Mouse (Mus musculus) stomach, embryonic 14.5 days (tissue): ENCODE measurements around the gene Rps12-ps3. TPM values are rescaled to one million over a fixed set of nuclear protein-coding genes. Genes with fewer than 3 reads are reported as not detected.

Experiments used
- ATAC-seq: fragments of 200-750 bp; cut with Nextera tagmentation; 2 replicates; pipeline ENCODE4 v1.8.0; 2017; ENCODE audit warnings: low read depth, moderate TSS enrichment; ENCODE audit not compliant: insufficient number of reproducible peaks, insufficient read depth, low FRiP score
- H3K27ac ChIP-seq: fragments of 300-500 bp; sonication (generic); 2 replicates; pipeline ENCODE4 v1.5.1; 2014; ENCODE audit warnings: mild to moderate bottlenecking, low read length, moderate library complexity, mixed read lengths
- H3K27me3 ChIP-seq: fragments of 300-500 bp; sonication (generic); 2 replicates; pipeline ENCODE4 v1.6.1; 2014; ENCODE audit warnings: low read length, control low read depth, mixed read lengths; ENCODE audit not compliant: control insufficient read depth, insufficient read depth
- H3K36me3 ChIP-seq: fragments of 300-500 bp; sonication (generic); 2 replicates; pipeline ENCODE4 v1.6.1; 2014; ENCODE audit warnings: mild to moderate bottlenecking, control low read depth, low read length, moderate library complexity, mixed read lengths; ENCODE audit not compliant: control insufficient read depth, insufficient read depth
- H3K4me1 ChIP-seq: fragments of 300-500 bp; sonication (generic); 2 replicates; pipeline ENCODE4 v1.6.1; 2014; ENCODE audit warnings: low read length, control low read depth, mixed read lengths; ENCODE audit not compliant: control insufficient read depth, insufficient read depth
- H3K4me2 ChIP-seq: fragments of 300-500 bp; sonication (generic); replicated peaks from 2 replicates; pipeline ENCODE4 v1.6.1; 2014; ENCODE audit warnings: low read depth, low read length, control low read depth
- H3K4me3 ChIP-seq: fragments of 300-500 bp; sonication (generic); 2 replicates; pipeline ENCODE4 v1.5.1; 2014; ENCODE audit warnings: low read depth, low read length, control low read depth
- H3K9ac ChIP-seq: fragments of 300-500 bp; sonication (generic); replicated peaks from 2 replicates; pipeline ENCODE4 v1.6.1; 2014; ENCODE audit warnings: low read depth, mild to moderate bottlenecking, control low read depth, low read length, moderate library complexity, mixed read lengths
- H3K9me3 ChIP-seq: fragments of 300-500 bp; sonication (generic); 2 replicates; pipeline ENCODE4 v1.6.1; 2016; ENCODE audit warnings: low read depth, low read length, control low read depth; ENCODE audit not compliant: control insufficient read depth
- WGBS: fragments of 180-500 bp; shearing (Covaris S2); extraction: QIAGEN DNeasy Blood & Tissue Kit; methylation state at CpG from one replicate; pipeline ENCODE4 v1.1.7; 2014; 5-methylcytosine and 5-hydroxymethylcytosine counted together
- polyA plus RNA-seq: library from polyadenylated mRNA; unstranded; fragments of >200 nt; fragmentation: Nextera tagmentation; extraction: Ambion mirVana; gene quantifications from 2 replicates; pipeline ENCODE4 v1.2.1, GENCODE M21; 2014

The Rps12-ps3 gene
- polyA plus RNA-seq, 1 experiment from 2014 or later = 53.3 TPM

- no peak overlapping the region for H3K4me2 ChIP-seq
- H3K27me3 ChIP-seq = no peaks in the 10 kb centered on the region
- no peak overlapping the region for H3K9ac ChIP-seq
- no peaks in the 10 kb centered on the region for H3K4me1 ChIP-seq
- no peak for ATAC-seq
- no peaks in the 10 kb centered on the region for H3K9me3 ChIP-seq
- H3K4me3 ChIP-seq = no peak overlapping the region
- no peaks in the 10 kb centered on the region; the same call in 1 of the 2 replicates for H3K36me3 ChIP-seq
- no peak overlapping the region for H3K27ac ChIP-seq
Measured at GRCm38 (mm10) chr19:59316571-59316970, 5.5 kb upstream of the Rps12-ps3 start.

- Histone ChIP-seq H3K9me3 (no peaks in the 10 kb centered on the region), H3K36me3 (peaks cover 3% of the 10 kb centered on the region; the same call in 1 of the 2 replicates), H3K9ac (no peak overlapping the region), H3K4me1 (no peaks in the 10 kb centered on the region), H3K27me3 (no peaks in the 10 kb centered on the region), H3K27ac (no peak overlapping the region), H3K4me2 (no peak overlapping the region), H3K4me3 (no peak overlapping the region)
- ATAC-seq = no peak
Measured at GRCm38 (mm10) chr19:59330816-59331225, 8.7 kb downstream of the Rps12-ps3 start.

GRCm38 (mm10) chr19:59336655-59337054, 14.6 kb downstream of the Rps12-ps3 start:
- Histone ChIP-seq H3K27ac (no peak overlapping the region), H3K4me1 (0 out of 2 replicates have a peak, but pooled peaks cover 2% of the 10 kb centered on the region), H3K9me3 (no peaks in the 10 kb centered on the region), H3K36me3 (no peaks in the 10 kb centered on the region), H3K27me3 (no peaks in the 10 kb centered on the region), H3K4me2 (no peak overlapping the region), H3K9ac (no peak overlapping the region), H3K4me3 (no peak overlapping the region)
- ATAC-seq = no peak
- 92% methylated on average over 1 of the region's 1 CpGs for WGBS

- H3K9me3 ChIP-seq = no peaks in the 10 kb centered on the region
- no peak overlapping the region for H3K9ac ChIP-seq
- peaks cover 9% of the 10 kb centered on the region; the same call in 1 of the 2 replicates for H3K4me1 ChIP-seq
- no peak overlapping the region for H3K4me2 ChIP-seq
- H3K27ac ChIP-seq = no peak overlapping the region
- ATAC-seq = no peak
- H3K27me3 ChIP-seq = no peaks in the 10 kb centered on the region
- H3K4me3 ChIP-seq = no peak overlapping the region
- H3K36me3 ChIP-seq = no peaks in the 10 kb centered on the region
- 79% methylated on average over 3 of the region's 3 CpGs for WGBS
Measured at GRCm38 (mm10) chr19:59337872-59338681, 16.0 kb downstream of the Rps12-ps3 start.

- Histone ChIP-seq H3K36me3 (no peaks in the 10 kb centered on the region), H3K27ac (no peak overlapping the region), H3K9me3 (no peaks in the 10 kb centered on the region), H3K4me3 (no peak overlapping the region), H3K9ac (no peak overlapping the region), H3K27me3 (no peaks in the 10 kb centered on the region), H3K4me2 (no peak overlapping the region), H3K4me1 (peaks cover 23% of the 10 kb centered on the region; the same call in 1 of the 2 replicates)
- WGBS = 75% methylated on average over 3 of the region's 3 CpGs
- no peak for ATAC-seq
Measured at GRCm38 (mm10) chr19:59339908-59340307, 17.8 kb downstream of the Rps12-ps3 start.

GRCm38 (mm10) chr19:59342964-59343363, 20.9 kb downstream of the Rps12-ps3 start:
- no peak for ATAC-seq
- peak overlapping the region; percentile 94 for H3K4me3 ChIP-seq
- H3K4me2 ChIP-seq = peak overlapping the region; percentile 99
- H3K36me3 ChIP-seq = no peaks in the 10 kb centered on the region
- H3K9ac ChIP-seq = no peak overlapping the region
- H3K4me1 ChIP-seq = peaks cover 26% of the 10 kb centered on the region; the same call in 1 of the 2 replicates
- H3K9me3 ChIP-seq = no peaks in the 10 kb centered on the region
- 26% methylated on average over 2 of the region's 2 CpGs for WGBS
- H3K27ac ChIP-seq = no peak overlapping the region
- H3K27me3 ChIP-seq = no peaks in the 10 kb centered on the region

- no peak for ATAC-seq
- Histone ChIP-seq H3K27ac (no peak overlapping the region), H3K36me3 (no peaks in the 10 kb centered on the region), H3K4me3 (peak overlapping the region; percentile 94), H3K27me3 (no peaks in the 10 kb centered on the region), H3K9me3 (no peaks in the 10 kb centered on the region), H3K4me2 (peak overlapping the region; percentile 99), H3K4me1 (peaks cover 26% of the 10 kb centered on the region; the same call in 1 of the 2 replicates), H3K9ac (peak overlapping the region; percentile 88)
- under 1% methylated on average over 14 of the region's 14 CpGs for WGBS
Measured at GRCm38 (mm10) chr19:59344304-59344711, 22.2 kb downstream of the Rps12-ps3 start.

GRCm38 (mm10) chr19:59345081-59345657, 23.1 kb downstream of the Rps12-ps3 start:
- under 1% methylated on average over 70 of the region's 70 CpGs for WGBS
- H3K27me3 ChIP-seq = no peaks in the 10 kb centered on the region

More at GRCm38 (mm10) chr19:59345081-59345657, 23.1 kb downstream of the Rps12-ps3 start:
- Histone ChIP-seq H3K4me1 (peaks cover 26% of the 10 kb centered on the region; the same call in 1 of the 2 replicates), H3K36me3 (no peaks in the 10 kb centered on the region), H3K4me2 (peak overlapping the region; percentile 99), H3K4me3 (peak overlapping the region; percentile 94), H3K9ac (peak overlapping the region; percentile 88), H3K27ac (peak overlapping the region; percentile 93), H3K9me3 (no peaks in the 10 kb centered on the region)
- peak; percentile 62 for ATAC-seq
